Mouse (Mus musculus): Measurements from ENCODE around the gene Rsph6a. TPM values are rescaled to one million over a fixed set of nuclear protein-coding genes. Genes with fewer than 3 reads are reported as not detected.

Gene Rsph6a
- polyA plus RNA-seq, 1 experiment from 2014 or later = not detected

- H3K27ac ChIP-seq (ENCODE audit: low read depth) = no peak overlapping the region; the same call in 1 of the 2 replicates
- H3K36me3 ChIP-seq (ENCODE audit: insufficient read depth) = no peaks in the 10 kb centered on the region
- H3K27me3 ChIP-seq (ENCODE audit: insufficient read depth, low read length) = no peaks in the 10 kb centered on the region
- no peak for TF ChIP-seq CTCF (IDR thresholded peaks at IDR 0.05; ENCODE audit: low read depth)
- WGBS = 33% methylated on average over 2 of the region's 2 CpGs
- DNase-seq (no peak), ATAC-seq (ENCODE audit: insufficient read depth) (no peak)
- H3K9me3 ChIP-seq (ENCODE audit: low read depth, low read length) = no peaks in the 10 kb centered on the region
- H3K4me3 ChIP-seq (ENCODE audit: low read depth, low read length) = no peak overlapping the region
- no peak overlapping the region for H3K4me2 ChIP-seq
- no peak overlapping the region for H3K9ac ChIP-seq
- peaks cover 6% of the 10 kb centered on the region for H3K4me1 ChIP-seq (ENCODE audit: insufficient read depth)
Observed at GRCm38 (mm10) chr7:19012882-19013281, 41.6 kb upstream of the Rsph6a start.

- H3K4me1 ChIP-seq (ENCODE audit: insufficient read depth) = peaks cover 6% of the 10 kb centered on the region
- WGBS = 63% methylated on average over 15 of the region's 15 CpGs
- H3K9ac ChIP-seq = no peak overlapping the region
- H3K36me3 ChIP-seq (ENCODE audit: insufficient read depth) = no peaks in the 10 kb centered on the region
- TF ChIP-seq CTCF (IDR thresholded peaks at IDR 0.05; ENCODE audit: low read depth) = no peak
- DNase-seq = no peak
- no peaks in the 10 kb centered on the region for H3K27me3 ChIP-seq (ENCODE audit: insufficient read depth, low read length)
- H3K4me2 ChIP-seq = no peak overlapping the region
- no peak overlapping the region for H3K4me3 ChIP-seq (ENCODE audit: low read depth, low read length)
- no peak overlapping the region for H3K27ac ChIP-seq (ENCODE audit: low read depth)
- no peak for ATAC-seq (ENCODE audit: insufficient read depth)
- no peaks in the 10 kb centered on the region for H3K9me3 ChIP-seq (ENCODE audit: low read depth, low read length)
Observed at GRCm38 (mm10) chr7:19014452-19014851, 40.0 kb upstream of the Rsph6a start.

- Histone ChIP-seq H3K27ac (ENCODE audit: low read depth) (no peak overlapping the region), H3K4me1 (ENCODE audit: insufficient read depth) (peaks cover 6% of the 10 kb centered on the region), H3K9me3 (ENCODE audit: low read depth, low read length) (no peaks in the 10 kb centered on the region), H3K4me3 (ENCODE audit: low read depth, low read length) (no peak overlapping the region), H3K36me3 (ENCODE audit: insufficient read depth) (no peaks in the 10 kb centered on the region), H3K27me3 (ENCODE audit: insufficient read depth, low read length) (peaks cover 3% of the 10 kb centered on the region; the same call in 1 of the 2 replicates), H3K4me2 (no peak overlapping the region), H3K9ac (no peak overlapping the region)
- TF ChIP-seq CTCF (IDR thresholded peaks at IDR 0.05; ENCODE audit: low read depth) = no peak
- ATAC-seq (ENCODE audit: insufficient read depth) (no peak), DNase-seq (no peak)
- 84% methylated on average over 4 of the region's 4 CpGs for WGBS
Observed at GRCm38 (mm10) chr7:19016042-19016441, 38.4 kb upstream of the Rsph6a start.

- ATAC-seq (ENCODE audit: insufficient read depth) (no peak), DNase-seq (no peak)
- H3K4me3 ChIP-seq (ENCODE audit: low read depth, low read length) = no peak overlapping the region
- H3K27me3 ChIP-seq (ENCODE audit: insufficient read depth, low read length) = peaks cover 22% of the 10 kb centered on the region
- H3K4me1 ChIP-seq (ENCODE audit: insufficient read depth) = no peaks in the 10 kb centered on the region
- no peak for TF ChIP-seq CTCF (IDR thresholded peaks at IDR 0.05; ENCODE audit: low read depth)
- no peak overlapping the region for H3K4me2 ChIP-seq
- 84% methylated on average over 7 of the region's 7 CpGs for WGBS
- no peak overlapping the region for H3K27ac ChIP-seq (ENCODE audit: low read depth)
- H3K9me3 ChIP-seq (ENCODE audit: low read depth, low read length) = no peaks in the 10 kb centered on the region
- no peak overlapping the region for H3K9ac ChIP-seq
- H3K36me3 ChIP-seq (ENCODE audit: insufficient read depth) = no peaks in the 10 kb centered on the region
Observed at GRCm38 (mm10) chr7:19017909-19018308, 36.6 kb upstream of the Rsph6a start.

- no peak overlapping the region for H3K27ac ChIP-seq (ENCODE audit: low read depth)
- no peaks in the 10 kb centered on the region for H3K36me3 ChIP-seq (ENCODE audit: insufficient read depth)
- no peak for DNase-seq
- ATAC-seq (ENCODE audit: insufficient read depth) = no peak
- no peaks in the 10 kb centered on the region for H3K9me3 ChIP-seq (ENCODE audit: low read depth, low read length)
- H3K9ac ChIP-seq = no peak overlapping the region
- TF ChIP-seq CTCF (IDR thresholded peaks at IDR 0.05; ENCODE audit: low read depth) = no peak
- 0 out of 2 replicates have a peak overlapping the region, but pooled peaks have one; percentile 12 for H3K4me2 ChIP-seq
- WGBS = 10% methylated on average over 8 of the region's 8 CpGs
- H3K27me3 ChIP-seq (ENCODE audit: insufficient read depth, low read length) = peaks cover 31% of the 10 kb centered on the region
- no peak overlapping the region for H3K4me3 ChIP-seq (ENCODE audit: low read depth, low read length)
- H3K4me1 ChIP-seq (ENCODE audit: insufficient read depth) = 0 out of 2 replicates have a peak, but pooled peaks cover 5% of the 10 kb centered on the region
Observed at GRCm38 (mm10) chr7:19021048-19021447, 33.4 kb upstream of the Rsph6a start.

GRCm38 (mm10) chr7:19022189-19022958, 32.1 kb upstream of the Rsph6a start:
- H3K4me3 ChIP-seq (ENCODE audit: low read depth, low read length) = peak overlapping the region; percentile 76
- no peak overlapping the region for H3K9ac ChIP-seq
- no peak overlapping the region for H3K27ac ChIP-seq (ENCODE audit: low read depth)
- TF ChIP-seq CTCF (IDR thresholded peaks at IDR 0.05; ENCODE audit: low read depth) = no peak
- peaks cover 31% of the 10 kb centered on the region for H3K27me3 ChIP-seq (ENCODE audit: insufficient read depth, low read length)
- H3K4me2 ChIP-seq = peak overlapping the region; percentile 51
- 0 out of 2 replicates have a peak, but pooled peaks cover 5% of the 10 kb centered on the region for H3K4me1 ChIP-seq (ENCODE audit: insufficient read depth)
- DNase-seq = no peak
- WGBS = 44% methylated on average over 18 of the region's 18 CpGs
- no peaks in the 10 kb centered on the region for H3K9me3 ChIP-seq (ENCODE audit: low read depth, low read length)
- H3K36me3 ChIP-seq (ENCODE audit: insufficient read depth) = no peaks in the 10 kb centered on the region
- no peak for ATAC-seq (ENCODE audit: insufficient read depth)

GRCm38 (mm10) chr7:19023357-19023814, 31.1 kb upstream of the Rsph6a start, which contains the start of gene Foxa3:
Foxa3 (minus strand) TSS chr7:19023538.
- 3% methylated on average over 30 of the region's 30 CpGs for WGBS
- ATAC-seq (ENCODE audit: insufficient read depth) (peak; percentile 35; the same call in 1 of the 2 replicates), DNase-seq (peak; percentile 48)
- Histone ChIP-seq H3K9me3 (ENCODE audit: low read depth, low read length) (no peaks in the 10 kb centered on the region), H3K36me3 (ENCODE audit: insufficient read depth) (no peaks in the 10 kb centered on the region), H3K4me2 (peak within 1 kb of the TSS; percentile 91), H3K4me3 (ENCODE audit: low read depth, low read length) (peak within 1 kb of the TSS; percentile 76), H3K27me3 (ENCODE audit: insufficient read depth, low read length) (peaks cover 31% of the 10 kb centered on the region), H3K27ac (ENCODE audit: low read depth) (0 out of 2 replicates have a peak within 1 kb of the TSS, but pooled peaks have one; percentile 20), H3K4me1 (ENCODE audit: insufficient read depth) (0 out of 2 replicates have a peak, but pooled peaks cover 5% of the 10 kb centered on the region), H3K9ac (peak within 1 kb of the TSS; percentile 90)
- no peak for TF ChIP-seq CTCF (IDR thresholded peaks at IDR 0.05; ENCODE audit: low read depth)

All from lung, embryonic 14.5 days (tissue).